Mouse (Mus musculus): Measurements from ENCODE around the gene Baiap2. TPM values are rescaled to one million over a fixed set of nuclear protein-coding genes. Genes with fewer than 3 reads are reported as not detected.

Baiap2 gene
- polyA plus RNA-seq, 1 experiment from 2014 or later: 31.7 TPM

GRCm38 (mm10) chr11:119988391-119988790, 45.8 kb downstream of the Baiap2 start:
- H3K9me3 ChIP-seq (ENCODE audit: control insufficient read depth, low read length): no peaks in the 10 kb centered on the region
- H3K27me3 ChIP-seq (ENCODE audit: control insufficient read depth, insufficient read depth, low read depth, low read length): no peaks in the 10 kb centered on the region
- H3K27ac ChIP-seq (ENCODE audit: low read length): peak overlapping the region; percentile 79
- peaks cover 35% of the 10 kb centered on the region for H3K4me1 ChIP-seq (replicated peaks; ENCODE audit: control insufficient read depth, insufficient read depth, low read length)
- no peak overlapping the region for H3K9ac ChIP-seq (ENCODE audit: low read length)
- no peak overlapping the region for H3K4me2 ChIP-seq (ENCODE audit: low read depth, low read length)
- 87% methylated on average over 7 of the region's 7 CpGs for WGBS
- ATAC-seq (ENCODE audit: low read depth): no peak
- no peak overlapping the region for H3K4me3 ChIP-seq (ENCODE audit: low read length)
- peaks cover 6% of the 10 kb centered on the region; the same call in 1 of the 2 replicates for H3K36me3 ChIP-seq (ENCODE audit: control insufficient read depth, insufficient read depth, low read length)

GRCm38 (mm10) chr11:119989115-119989564, 46.6 kb downstream of the Baiap2 start:
- Histone ChIP-seq H3K9ac (ENCODE audit: low read length) (no peak overlapping the region), H3K4me2 (ENCODE audit: low read depth, low read length) (no peak overlapping the region), H3K27me3 (ENCODE audit: control insufficient read depth, insufficient read depth, low read depth, low read length) (no peaks in the 10 kb centered on the region), H3K4me3 (ENCODE audit: low read length) (no peak overlapping the region), H3K4me1 (replicated peaks; ENCODE audit: control insufficient read depth, insufficient read depth, low read length) (peaks cover 35% of the 10 kb centered on the region), H3K27ac (ENCODE audit: low read length) (peak overlapping the region; percentile 79), H3K9me3 (ENCODE audit: control insufficient read depth, low read length) (no peaks in the 10 kb centered on the region), H3K36me3 (ENCODE audit: control insufficient read depth, insufficient read depth, low read length) (peaks cover 10% of the 10 kb centered on the region; the same call in 1 of the 2 replicates)
- peak; percentile 82 for ATAC-seq (ENCODE audit: low read depth)
- WGBS: 11% methylated on average over 10 of the region's 10 CpGs

GRCm38 (mm10) chr11:119990658-119991337, 48.2 kb downstream of the Baiap2 start:
- Histone ChIP-seq H3K4me1 (replicated peaks; ENCODE audit: control insufficient read depth, insufficient read depth, low read length) (peaks cover 35% of the 10 kb centered on the region), H3K27me3 (ENCODE audit: control insufficient read depth, insufficient read depth, low read depth, low read length) (no peaks in the 10 kb centered on the region), H3K9ac (ENCODE audit: low read length) (peak overlapping the region; percentile 36; the same call in 1 of the 2 replicates), H3K9me3 (ENCODE audit: control insufficient read depth, low read length) (no peaks in the 10 kb centered on the region), H3K27ac (ENCODE audit: low read length) (peak overlapping the region; percentile 53), H3K4me2 (ENCODE audit: low read depth, low read length) (peak overlapping the region; percentile 25; the same call in 1 of the 2 replicates), H3K36me3 (ENCODE audit: control insufficient read depth, insufficient read depth, low read length) (peaks cover 10% of the 10 kb centered on the region), H3K4me3 (ENCODE audit: low read length) (no peak overlapping the region)
- peak; percentile 32 for ATAC-seq (ENCODE audit: low read depth)
- WGBS: 36% methylated on average over 10 of the region's 10 CpGs

- H3K4me2 ChIP-seq (ENCODE audit: low read depth, low read length): peak overlapping the region; percentile 25; the same call in 1 of the 2 replicates
- peaks cover 35% of the 10 kb centered on the region for H3K4me1 ChIP-seq (replicated peaks; ENCODE audit: control insufficient read depth, insufficient read depth, low read length)
- no peaks in the 10 kb centered on the region for H3K9me3 ChIP-seq (ENCODE audit: control insufficient read depth, low read length)
- H3K36me3 ChIP-seq (ENCODE audit: control insufficient read depth, insufficient read depth, low read length): peaks cover 6% of the 10 kb centered on the region; the same call in 1 of the 2 replicates
- peak overlapping the region; percentile 53 for H3K27ac ChIP-seq (ENCODE audit: low read length)
- H3K9ac ChIP-seq (ENCODE audit: low read length): 0 out of 2 replicates have a peak overlapping the region, but pooled peaks have one; percentile 25
- no peaks in the 10 kb centered on the region for H3K27me3 ChIP-seq (ENCODE audit: control insufficient read depth, insufficient read depth, low read depth, low read length)
- WGBS: 6% methylated on average over 10 of the region's 10 CpGs
- ATAC-seq (ENCODE audit: low read depth): peak; percentile 79
- no peak overlapping the region for H3K4me3 ChIP-seq (ENCODE audit: low read length)
Observed at GRCm38 (mm10) chr11:119991338-119991678, 48.7 kb downstream of the Baiap2 start.

GRCm38 (mm10) chr11:119997351-119997750, 54.8 kb downstream of the Baiap2 start:
- ATAC-seq (ENCODE audit: low read depth): no peak
- Histone ChIP-seq H3K4me2 (ENCODE audit: low read depth, low read length) (no peak overlapping the region), H3K9me3 (ENCODE audit: control insufficient read depth, low read length) (no peaks in the 10 kb centered on the region), H3K4me1 (replicated peaks; ENCODE audit: control insufficient read depth, insufficient read depth, low read length) (no peaks in the 10 kb centered on the region), H3K27ac (ENCODE audit: low read length) (no peak overlapping the region), H3K27me3 (ENCODE audit: control insufficient read depth, insufficient read depth, low read depth, low read length) (no peaks in the 10 kb centered on the region), H3K36me3 (ENCODE audit: control insufficient read depth, insufficient read depth, low read length) (peaks cover 12% of the 10 kb centered on the region; the same call in 1 of the 2 replicates), H3K9ac (ENCODE audit: low read length) (no peak overlapping the region), H3K4me3 (ENCODE audit: low read length) (no peak overlapping the region)
- WGBS: 87% methylated on average over 16 of the region's 16 CpGs

GRCm38 (mm10) chr11:120002041-120002440, 59.5 kb downstream of the Baiap2 start:
- Histone ChIP-seq H3K36me3 (ENCODE audit: control insufficient read depth, insufficient read depth, low read length) (peaks cover 6% of the 10 kb centered on the region), H3K4me3 (ENCODE audit: low read length) (no peak overlapping the region), H3K4me2 (ENCODE audit: low read depth, low read length) (no peak overlapping the region), H3K9ac (ENCODE audit: low read length) (no peak overlapping the region), H3K9me3 (ENCODE audit: control insufficient read depth, low read length) (no peaks in the 10 kb centered on the region), H3K27me3 (ENCODE audit: control insufficient read depth, insufficient read depth, low read depth, low read length) (no peaks in the 10 kb centered on the region), H3K27ac (ENCODE audit: low read length) (no peak overlapping the region), H3K4me1 (replicated peaks; ENCODE audit: control insufficient read depth, insufficient read depth, low read length) (no peaks in the 10 kb centered on the region)
- ATAC-seq (ENCODE audit: low read depth): no peak
- 77% methylated on average over 5 of the region's 5 CpGs for WGBS

- H3K4me2 ChIP-seq (ENCODE audit: low read depth, low read length): no peak overlapping the region
- H3K9me3 ChIP-seq (ENCODE audit: control insufficient read depth, low read length): no peaks in the 10 kb centered on the region
- no peaks in the 10 kb centered on the region for H3K4me1 ChIP-seq (replicated peaks; ENCODE audit: control insufficient read depth, insufficient read depth, low read length)
- no peak overlapping the region for H3K27ac ChIP-seq (ENCODE audit: low read length)
- no peak overlapping the region for H3K4me3 ChIP-seq (ENCODE audit: low read length)
- ATAC-seq (ENCODE audit: low read depth): no peak
- 97% methylated on average over 7 of the region's 7 CpGs for WGBS
- H3K27me3 ChIP-seq (ENCODE audit: control insufficient read depth, insufficient read depth, low read depth, low read length): no peaks in the 10 kb centered on the region
- H3K36me3 ChIP-seq (ENCODE audit: control insufficient read depth, insufficient read depth, low read length): peaks cover 3% of the 10 kb centered on the region
- no peak overlapping the region for H3K9ac ChIP-seq (ENCODE audit: low read length)
Observed at GRCm38 (mm10) chr11:120002634-120003220, 60.2 kb downstream of the Baiap2 start.

GRCm38 (mm10) chr11:120005434-120006317, 63.1 kb downstream of the Baiap2 start:
- Histone ChIP-seq H3K27me3 (ENCODE audit: control insufficient read depth, insufficient read depth, low read depth, low read length) (no peaks in the 10 kb centered on the region), H3K9ac (ENCODE audit: low read length) (no peak overlapping the region), H3K4me3 (ENCODE audit: low read length) (no peak overlapping the region), H3K4me1 (replicated peaks; ENCODE audit: control insufficient read depth, insufficient read depth, low read length) (no peaks in the 10 kb centered on the region), H3K9me3 (ENCODE audit: control insufficient read depth, low read length) (no peaks in the 10 kb centered on the region), H3K4me2 (ENCODE audit: low read depth, low read length) (no peak overlapping the region), H3K36me3 (ENCODE audit: control insufficient read depth, insufficient read depth, low read length) (no peaks in the 10 kb centered on the region; the same call in 1 of the 2 replicates), H3K27ac (ENCODE audit: low read length) (no peak overlapping the region)
- no peak for ATAC-seq (ENCODE audit: low read depth)
- 87% methylated on average over 18 of the region's 18 CpGs for WGBS

Data from lung, embryonic 16.5 days (tissue).